Mouse (Mus musculus) thymus, postnatal 14 days (tissue): ENCODE results near the gene Npy4r.

ENCODE experiments used
- DNase-seq: peaks from one replicate; pipeline ENCODE4 v3.0.0; 2021

Gene Npy4r

GRCm38 (mm10) chr14:34152342-34152741 is at the start of gene Npy4r:
Gene Npy4r, minus strand, starts transcription at chr14:34152489.
- DNase-seq = peak; percentile 40

- peak; percentile 35 for DNase-seq
Measured at GRCm38 (mm10) chr14:34201231-34202035, 49.1 kb upstream of the Npy4r start, which contains the start of gene Gprin2. Gene Gprin2, minus strand, starts transcription at chr14:34201653.

- no peak for DNase-seq
Measured at GRCm38 (mm10) chr14:34200738-34201230, 48.5 kb upstream of the Npy4r start.

GRCm38 (mm10) chr14:34196706-34197105 is 44.4 kb upstream of the Npy4r start:
- DNase-seq = no peak

- DNase-seq = no peak
Measured at GRCm38 (mm10) chr14:34195466-34195865, 43.2 kb upstream of the Npy4r start.

- DNase-seq = no peak
Measured at GRCm38 (mm10) chr14:34193879-34194278, 41.6 kb upstream of the Npy4r start.

- DNase-seq = no peak
Measured at GRCm38 (mm10) chr14:34190361-34190760, 38.1 kb upstream of the Npy4r start.

- peak; percentile 65 for DNase-seq
Measured at GRCm38 (mm10) chr14:34188629-34189028, 36.3 kb upstream of the Npy4r start.

- no peak for DNase-seq
Measured at GRCm38 (mm10) chr14:34183101-34183500, 30.8 kb upstream of the Npy4r start.

- no peak for DNase-seq
Measured at GRCm38 (mm10) chr14:34179351-34179750, 27.1 kb upstream of the Npy4r start.

- DNase-seq = no peak
Measured at GRCm38 (mm10) chr14:34171107-34171506, 18.8 kb upstream of the Npy4r start.

- no peak for DNase-seq
Measured at GRCm38 (mm10) chr14:34155752-34156151, 3.5 kb upstream of the Npy4r start.

GRCm38 (mm10) chr14:34154601-34155337 is 2.5 kb upstream of the Npy4r start:
- DNase-seq = peak; percentile 47

- DNase-seq = no peak
Measured at GRCm38 (mm10) chr14:34142915-34143314, 9.4 kb downstream of the Npy4r start.

- no peak for DNase-seq
Measured at GRCm38 (mm10) chr14:34142316-34142715, 10.0 kb downstream of the Npy4r start.

GRCm38 (mm10) chr14:34139671-34140664 is 12.3 kb downstream of the Npy4r start:
- no peak for DNase-seq

- DNase-seq = no peak
Measured at GRCm38 (mm10) chr14:34135391-34135790, 16.9 kb downstream of the Npy4r start.

- no peak for DNase-seq
Measured at GRCm38 (mm10) chr14:34131216-34131615, 21.1 kb downstream of the Npy4r start.

GRCm38 (mm10) chr14:34121691-34122090 is 30.6 kb downstream of the Npy4r start:
- DNase-seq = no peak

GRCm38 (mm10) chr14:34120923-34121351 is 31.4 kb downstream of the Npy4r start:
- DNase-seq = no peak

GRCm38 (mm10) chr14:34120016-34120910 is 32.0 kb downstream of the Npy4r start:
- no peak for DNase-seq
